Mouse (Mus musculus): ENCODE data around the gene Olfr877. TPM values are rescaled to one million over a fixed set of nuclear protein-coding genes. Genes with fewer than 3 reads are reported as not detected.

The Olfr877 gene
- total RNA-seq (2023): not detected

DNA sequence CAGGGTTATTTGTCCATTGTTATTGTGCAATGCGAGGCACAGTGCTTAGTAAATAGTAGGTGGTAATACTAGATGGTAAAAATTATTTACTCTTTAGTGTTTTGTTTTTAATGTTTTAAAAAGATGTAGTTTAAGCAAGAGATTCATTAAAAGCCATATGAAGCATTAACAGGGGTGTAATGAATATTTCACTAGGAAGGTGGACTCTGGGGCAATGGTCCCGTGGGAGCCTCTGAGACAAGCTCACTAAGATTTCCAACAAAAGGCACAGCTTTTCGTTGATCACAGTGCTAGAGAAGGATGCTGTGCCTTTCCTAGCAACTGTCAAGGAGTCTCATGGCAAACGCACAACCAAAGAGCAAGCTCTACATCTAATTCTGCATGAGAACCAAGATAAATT is at the start of gene Olfr877:
Gene Olfr877 (plus strand): TSS at position 301 of the 400 bp plus-strand sequence.

DNA sequence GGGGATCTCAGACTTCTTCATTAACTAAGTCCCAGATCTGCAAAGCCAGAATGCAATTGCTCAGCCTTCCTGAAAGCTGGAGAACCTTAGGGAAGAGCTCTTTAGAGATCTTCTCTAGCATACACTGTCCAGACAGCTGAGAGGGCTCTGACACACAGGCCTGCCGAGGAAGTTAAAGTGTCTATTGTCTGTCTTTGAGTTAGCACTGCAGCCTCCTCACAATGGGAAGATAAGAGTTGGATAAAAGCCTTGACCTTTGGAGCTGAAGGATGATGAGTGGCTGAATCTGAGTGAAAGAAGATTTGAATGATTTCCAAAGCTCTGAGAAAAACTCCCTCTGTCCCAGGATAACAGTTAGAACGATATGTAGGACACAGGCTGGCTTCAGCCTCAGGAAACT is 42.6 kb downstream of the Olfr877 start, which contains the start of gene Olfr145:
Gene Olfr145 (plus strand): TSS at position 64 of the 400 bp plus-strand sequence.

Other genes with a start within 250 kb of the Olfr877 start
- gene Spa17, start 240.5 kb upstream of the Olfr877 start, total RNA-seq (2023): not detected
- 10 to 100 TPM; 23.0 to 23.5 TPM for gene Tbrg1, start 197.0 kb upstream of the Olfr877 start, total RNA-seq (2023)
- gene Panx3, start 185.0 kb upstream of the Olfr877 start, total RNA-seq (2023): not detected
- not detected for gene Olfr160, start 138.0 kb upstream of the Olfr877 start, total RNA-seq (2023)
- gene Olfr874, start 109.2 kb upstream of the Olfr877 start, total RNA-seq (2023): not detected
- not detected for gene Olfr875, start 82.4 kb upstream of the Olfr877 start, total RNA-seq (2023)
- gene Olfr876, start 51.2 kb upstream of the Olfr877 start, total RNA-seq (2023): not detected
- gene Olfr145, start 42.5 kb downstream of the Olfr877 start, total RNA-seq (2023): not detected
- gene Olfr878, start 63.6 kb downstream of the Olfr877 start, total RNA-seq (2023): not detected
- not detected for gene Olfr881, start 137.6 kb downstream of the Olfr877 start, total RNA-seq (2023)
- not detected for gene Olfr883, start 171.5 kb downstream of the Olfr877 start, total RNA-seq (2023)
- not detected for gene Olfr884, start 192.3 kb downstream of the Olfr877 start, total RNA-seq (2023)
- gene Olfr885, start 207.1 kb downstream of the Olfr877 start, total RNA-seq (2023): not detected
- gene Olfr887, start 229.8 kb downstream of the Olfr877 start, total RNA-seq (2023): not detected

Measured in monocyte, adult 59 days (primary cell).